Mouse (Mus musculus) C2C12 (cell line): ENCODE results near the gene Sdad1.

Source experiments
- CEBPB ChIP-seq: IDR thresholded peaks from one replicate; pipeline ENCODE4 v1.6.1; 2011; ENCODE audit warnings: low read depth, mild to moderate bottlenecking, control low read depth, moderate library complexity
- CTCF ChIP-seq: IDR thresholded peaks from one replicate; pipeline ENCODE4 v1.5.1; 2011; ENCODE audit not compliant: control insufficient read depth, insufficient read depth, insufficient read length

GRCm38 (mm10) chr5:92312046-92312715 lies 1.9 kb upstream of the Sdad1 start:
- TF ChIP-seq CTCF (no peak), CEBPB (no peak)
